Mouse (Mus musculus) R1 (cell line): ENCODE measurements around the gene Lama5.

Experiments used
- DNase-seq: peaks from one replicate; pipeline ENCODE4 v3.0.0-alpha.2; 2018; ENCODE audit warnings: low read depth, low spot score

The Lama5 gene

GRCm38 (mm10) chr2:180225044-180225761 is 456 bp downstream of the Lama5 start:
- peak; percentile 56 for DNase-seq

- no peak for DNase-seq
Measured at GRCm38 (mm10) chr2:180224647-180225043, 1.0 kb downstream of the Lama5 start.

GRCm38 (mm10) chr2:180222250-180222649 is 3.4 kb downstream of the Lama5 start:
- DNase-seq, result peak; percentile 93

GRCm38 (mm10) chr2:180221051-180221450 is 4.6 kb downstream of the Lama5 start:
- DNase-seq, result no peak

- peak; percentile 94 for DNase-seq
Measured at GRCm38 (mm10) chr2:180220165-180220564, 5.5 kb downstream of the Lama5 start.

- DNase-seq, result peak; percentile 51
Measured at GRCm38 (mm10) chr2:180219145-180219943, 6.3 kb downstream of the Lama5 start.

- DNase-seq, result no peak
Measured at GRCm38 (mm10) chr2:180218677-180219076, 7.0 kb downstream of the Lama5 start.

GRCm38 (mm10) chr2:180218241-180218640 is 7.4 kb downstream of the Lama5 start:
- DNase-seq, result no peak

- no peak for DNase-seq
Measured at GRCm38 (mm10) chr2:180217587-180217986, 8.1 kb downstream of the Lama5 start.

- peak; percentile 41 for DNase-seq
Measured at GRCm38 (mm10) chr2:180216921-180217320, 8.7 kb downstream of the Lama5 start.

- no peak for DNase-seq
Measured at GRCm38 (mm10) chr2:180215951-180216350, 9.7 kb downstream of the Lama5 start.

GRCm38 (mm10) chr2:180215011-180215461 is 10.6 kb downstream of the Lama5 start:
- DNase-seq, result no peak

- DNase-seq, result no peak
Measured at GRCm38 (mm10) chr2:180214352-180214978, 11.2 kb downstream of the Lama5 start.

GRCm38 (mm10) chr2:180212255-180212654 is 13.4 kb downstream of the Lama5 start:
- peak; percentile 70 for DNase-seq

GRCm38 (mm10) chr2:180208976-180209375 is 16.7 kb downstream of the Lama5 start:
- no peak for DNase-seq

GRCm38 (mm10) chr2:180207840-180208239 is 17.8 kb downstream of the Lama5 start:
- DNase-seq, result peak; percentile 83

- DNase-seq, result no peak
Measured at GRCm38 (mm10) chr2:180205956-180206280, 19.7 kb downstream of the Lama5 start.

- DNase-seq, result no peak
Measured at GRCm38 (mm10) chr2:180205083-180205955, 20.3 kb downstream of the Lama5 start.

GRCm38 (mm10) chr2:180204501-180204900 is 21.2 kb downstream of the Lama5 start:
- no peak for DNase-seq

- DNase-seq, result no peak
Measured at GRCm38 (mm10) chr2:180202805-180203204, 22.9 kb downstream of the Lama5 start.

GRCm38 (mm10) chr2:180202263-180202662 is 23.4 kb downstream of the Lama5 start:
- no peak for DNase-seq
